In genomic region chr4:117156372-117156771, GRCm38 (mm10) we compare ENCODE assay signal across 7 mouse cellular contexts. TPM values are rescaled to one million over a fixed set of nuclear protein-coding genes. Genes with fewer than 3 reads are reported as not detected.
A peak's percentile ranks its signal among the peaks of the same experiment; 100 is the strongest.
DNase-seq lines count a peak whose midpoint lies in the region; ATAC-seq and TF ChIP-seq lines count a peak whose summit lies in the region.

No protein-coding gene starts in this region.

- peak overlapping the region; percentile 71 for H3K4me2 ChIP-seq in lung, embryonic 14.5 days
- peak overlapping the region; percentile 95 for H3K4me2 ChIP-seq in limb, embryonic 12.5 days

- peak; percentile 19; the same call in 1 of the 2 replicates for TF ChIP-seq POLR2A in embryonic fibroblast, embryonic 13.5 days (IDR thresholded peaks at IDR 0.05; ENCODE audit: low read depth, low read length)
- TF ChIP-seq POLR2A in small intestine, adult 2 months (IDR thresholded peaks at IDR 0.05; ENCODE audit: low read depth, low read length), result no peak

- H3K27me3 ChIP-seq in lung, embryonic 14.5 days (ENCODE audit: insufficient read depth, low read length), result no peaks in the 10 kb centered on the region
- no peaks in the 10 kb centered on the region for H3K27me3 ChIP-seq in limb, embryonic 12.5 days
- no peaks in the 10 kb centered on the region for H3K27me3 ChIP-seq in small intestine, adult 2 months (ENCODE audit: control insufficient read depth, insufficient read depth, low read length)

- no peak for ATAC-seq in lung, embryonic 14.5 days (ENCODE audit: insufficient read depth)
- peak; percentile 24; the same call in 1 of the 2 replicates for ATAC-seq in limb, embryonic 12.5 days (ENCODE audit: insufficient number of reproducible peaks, insufficient read depth, low FRiP score, low TSS enrichment, low read depth)

- TF ChIP-seq CTCF in lung, embryonic 14.5 days (IDR thresholded peaks at IDR 0.05; ENCODE audit: low read depth), result no peak
- TF ChIP-seq CTCF in embryonic fibroblast, embryonic 13.5 days (IDR thresholded peaks at IDR 0.05; ENCODE audit: borderline replicate concordance, insufficient read depth, low read length), result no peak
- TF ChIP-seq CTCF in small intestine, adult 2 months (IDR thresholded peaks at IDR 0.05; ENCODE audit: extremely low read depth, insufficient read length, insufficient replicate concordance, low read depth, low read length), result no peak

- no peak for DNase-seq in lung, embryonic 14.5 days
- DNase-seq in lung, postnatal 25 days (ENCODE audit: low spot score), result no peak
- DNase-seq in right cerebral cortex, postnatal 25 days, result no peak
- DNase-seq in left cerebral cortex, adult 8-10 months (ENCODE audit: low spot score in 2 of 2), result no peak

- H3K4me1 ChIP-seq in lung, embryonic 14.5 days (ENCODE audit: insufficient read depth), result no peaks in the 10 kb centered on the region
- peaks cover 14% of the 10 kb centered on the region for H3K4me1 ChIP-seq in embryonic fibroblast, embryonic 13.5 days (ENCODE audit: control insufficient read depth, insufficient read depth, low read length)
- H3K4me1 ChIP-seq in limb, embryonic 12.5 days (replicated peaks), result peaks cover 16% of the 10 kb centered on the region; the same call in 1 of the 2 replicates
- no peaks in the 10 kb centered on the region for H3K4me1 ChIP-seq in small intestine, adult 2 months (ENCODE audit: control insufficient read depth, insufficient read depth, insufficient read length, low read length)

- H3K4me3 ChIP-seq in lung, embryonic 14.5 days (ENCODE audit: low read depth, low read length), result peak overlapping the region; percentile 98
- H3K4me3 ChIP-seq in embryonic fibroblast, embryonic 13.5 days (ENCODE audit: insufficient read depth, low read length), result peak overlapping the region; percentile 15
- peak overlapping the region; percentile 96 for H3K4me3 ChIP-seq in limb, embryonic 12.5 days (replicated peaks)
- H3K4me3 ChIP-seq in small intestine, adult 2 months (ENCODE audit: low read depth, low read length), result peak overlapping the region; percentile 77

- WGBS in lung, embryonic 14.5 days, result 32% methylated on average over 6 of the region's 6 CpGs
- WGBS in limb, embryonic 12.5 days, result 28% methylated on average over 6 of the region's 6 CpGs
- 29% methylated on average over 6 of the region's 6 CpGs for WGBS in small intestine, adult 2 months

- no peaks in the 10 kb centered on the region for H3K9me3 ChIP-seq in lung, embryonic 14.5 days (ENCODE audit: low read depth, low read length)
- no peaks in the 10 kb centered on the region for H3K9me3 ChIP-seq in limb, embryonic 12.5 days

- H3K36me3 ChIP-seq in lung, embryonic 14.5 days (ENCODE audit: insufficient read depth), result peaks cover 61% of the 10 kb centered on the region
- H3K36me3 ChIP-seq in limb, embryonic 12.5 days, result peaks cover 67% of the 10 kb centered on the region
- peaks cover 32% of the 10 kb centered on the region for H3K36me3 ChIP-seq in small intestine, adult 2 months (ENCODE audit: control insufficient read depth, insufficient read depth, low read length)

- H3K9ac ChIP-seq in lung, embryonic 14.5 days, result peak overlapping the region; percentile 99; the same call in 1 of the 2 replicates
- no peak overlapping the region for H3K9ac ChIP-seq in limb, embryonic 12.5 days (replicated peaks)

- peak overlapping the region; percentile 97 for H3K27ac ChIP-seq in lung, embryonic 14.5 days (ENCODE audit: low read depth)
- no peak overlapping the region for H3K27ac ChIP-seq in embryonic fibroblast, embryonic 13.5 days (ENCODE audit: insufficient read depth, low read length)
- H3K27ac ChIP-seq in limb, embryonic 12.5 days, result peak overlapping the region; percentile 96; the same call in 1 of the 2 replicates
- H3K27ac ChIP-seq in small intestine, adult 2 months (ENCODE audit: insufficient read depth, low read depth, low read length), result no peak overlapping the region

RNA-seq across cellular contexts. Expression of gene Rps8, which starts 0.3 kb away (rescaled TPM):
- polyA plus RNA-seq in lung, embryonic 14.5 days (2014; fragmentation: Nextera tagmentation; extraction: Ambion mirVana), result 1,312 and 1,358 TPM in 2 replicates
- 1,876 and 2,108 TPM in 2 replicates for polyA plus RNA-seq in embryonic fibroblast, embryonic 13.5 days (2011; ENCODE audit: insufficient read length, low read depth, missing spikeins)
- 892 and 981 TPM in 2 replicates for polyA plus RNA-seq in limb, embryonic 12.5 days (2016; fragmentation: Nextera tagmentation; extraction: Ambion mirVana)
- 205 and 258 TPM in 2 replicates for polyA plus RNA-seq in small intestine, adult 2 months (2012; rRNA removed)
- 100 to 1,000 TPM; 561 to 608 (median 588) TPM for total RNA-seq in left cerebral cortex, adult 8-10 months (2022)

RNA-seq across cellular contexts. Expression of gene Plk3, which starts 22.6 kb away (rescaled TPM):
- polyA plus RNA-seq in lung, embryonic 14.5 days (2014; fragmentation: Nextera tagmentation; extraction: Ambion mirVana), result 4.2 and 5.1 TPM in 2 replicates
- 10.6 and 15.4 TPM in 2 replicates for polyA plus RNA-seq in embryonic fibroblast, embryonic 13.5 days (2011; ENCODE audit: insufficient read length, low read depth, missing spikeins)
- polyA plus RNA-seq in limb, embryonic 12.5 days (2016; fragmentation: Nextera tagmentation; extraction: Ambion mirVana), result 2.5 and 2.7 TPM in 2 replicates
- polyA plus RNA-seq in small intestine, adult 2 months (2012; rRNA removed), result 23.5 and 23.9 TPM in 2 replicates
- total RNA-seq in left cerebral cortex, adult 8-10 months (2022), result 10 to 100 TPM in 3 of 4 experiments, 1 to 10 TPM in 1; 8.0 to 14.1 (median 12.9) TPM

RNA-seq across cellular contexts. Expression of gene Kif2c, which starts 26.1 kb away (rescaled TPM):
- 78.9 and 85.9 TPM in 2 replicates for polyA plus RNA-seq in lung, embryonic 14.5 days (2014; fragmentation: Nextera tagmentation; extraction: Ambion mirVana)
- 25.2 and 33.6 TPM in 2 replicates for polyA plus RNA-seq in embryonic fibroblast, embryonic 13.5 days (2011; ENCODE audit: insufficient read length, low read depth, missing spikeins)
- 106 and 108 TPM in 2 replicates for polyA plus RNA-seq in limb, embryonic 12.5 days (2016; fragmentation: Nextera tagmentation; extraction: Ambion mirVana)
- polyA plus RNA-seq in small intestine, adult 2 months (2012; rRNA removed), result 0.81 and 2.8 TPM in 2 replicates
- total RNA-seq in left cerebral cortex, adult 8-10 months (2022), result under 1 TPM in 3 of 4 experiments, not detected in 1; 0.15 to 0.42 (median 0.36) TPM

RNA-seq across cellular contexts. Expression of gene Tctex1d4, which starts 29.8 kb away (rescaled TPM):
- not detected in 2 replicates for polyA plus RNA-seq in lung, embryonic 14.5 days (2014; fragmentation: Nextera tagmentation; extraction: Ambion mirVana)
- not detected in 2 replicates for polyA plus RNA-seq in embryonic fibroblast, embryonic 13.5 days (2011; ENCODE audit: insufficient read length, low read depth, missing spikeins)
- polyA plus RNA-seq in limb, embryonic 12.5 days (2016; fragmentation: Nextera tagmentation; extraction: Ambion mirVana), result not detected in 2 replicates
- polyA plus RNA-seq in small intestine, adult 2 months (2012; rRNA removed), result 0.33 and 0.62 TPM in 2 replicates
- not detected for total RNA-seq in left cerebral cortex, adult 8-10 months (2022)

RNA-seq across cellular contexts. Expression of gene Btbd19, which starts 30.8 kb away (rescaled TPM):
- 6.7 and 7.6 TPM in 2 replicates for polyA plus RNA-seq in lung, embryonic 14.5 days (2014; fragmentation: Nextera tagmentation; extraction: Ambion mirVana)
- polyA plus RNA-seq in embryonic fibroblast, embryonic 13.5 days (2011; ENCODE audit: insufficient read length, low read depth, missing spikeins), result 42.1 and 57.8 TPM in 2 replicates
- 4.2 and 5.1 TPM in 2 replicates for polyA plus RNA-seq in limb, embryonic 12.5 days (2016; fragmentation: Nextera tagmentation; extraction: Ambion mirVana)
- 3.8 and 4.5 TPM in 2 replicates for polyA plus RNA-seq in small intestine, adult 2 months (2012; rRNA removed)
- 10 to 100 TPM; 14.1 to 18.8 (median 17.4) TPM for total RNA-seq in left cerebral cortex, adult 8-10 months (2022)

Comparison
In these comparisons a context has a peak if more than half of its experiments do, and no peak if none do; other contexts are left out.
1. H3K27ac ChIP-seq: peak in lung, embryonic 14.5 days (single experiment) and limb, embryonic 12.5 days (single experiment); none in embryonic fibroblast, embryonic 13.5 days (single experiment) and small intestine, adult 2 months (single experiment).
2. H3K4me3 ChIP-seq: peak in every context shown above with its lines; median percentile 98 in lung, embryonic 14.5 days; 96 in limb, embryonic 12.5 days; 77 in small intestine, adult 2 months; 15 in embryonic fibroblast, embryonic 13.5 days.